Comparison of ENCODE assay signal across 18 mouse cellular contexts in the genomic region with DNA sequence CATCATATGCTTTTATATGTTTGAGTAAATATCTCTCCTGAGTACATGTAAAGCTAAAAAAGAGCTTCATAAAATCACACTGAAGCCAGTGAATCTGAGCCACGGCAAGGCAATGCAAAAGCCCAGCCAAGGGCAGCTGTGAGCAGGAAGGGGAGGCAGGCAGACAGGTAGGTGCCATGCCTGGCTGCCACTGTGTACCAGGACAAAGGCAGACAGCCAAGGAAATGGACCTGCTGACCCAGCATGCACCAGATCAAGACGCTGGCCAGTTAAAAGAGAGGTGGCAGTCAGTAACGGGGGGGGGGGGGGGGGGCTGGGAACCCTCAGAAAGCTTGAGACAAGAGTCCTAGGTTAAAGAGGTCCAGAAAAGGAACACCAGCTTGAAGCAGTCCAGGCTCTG. TPM values are rescaled to one million over a fixed set of nuclear protein-coding genes. Genes with fewer than 3 reads are reported as not detected.
DNase-seq lines count a peak whose midpoint lies in the region; ATAC-seq lines count a peak whose summit lies in the region.
"Had no signal": no experiment of that assay in that cellular context is flagged by ENCODE, and none has a peak within 500 bp of the region (broad histone marks: within the 10 kb centered on the region; RNA-seq: fewer than 3 reads in every experiment).

No protein-coding gene starts in this region.

- 30% methylated on average over 3 of the region's 3 CpGs for WGBS in kidney, embryonic 15.5 days
- WGBS in liver, embryonic 13.5 days (ENCODE audit: insufficient replicate concordance) = 17% methylated on average over 3 of the region's 3 CpGs

- H3K4me2 ChIP-seq in kidney, embryonic 15.5 days = no peak overlapping the region
- H3K4me2 ChIP-seq in liver, embryonic 13.5 days = no peak overlapping the region
- H3K4me2 ChIP-seq: forebrain, embryonic 13.5 days; hindbrain, embryonic 15.5 days; intestine, embryonic 15.5 days; limb, embryonic 13.5 days; lung, embryonic 14.5 days had no signal

- no peaks in the 10 kb centered on the region for H3K9me3 ChIP-seq in kidney, embryonic 15.5 days (replicated peaks)
- H3K9me3 ChIP-seq in liver, embryonic 13.5 days (replicated peaks) = no peaks in the 10 kb centered on the region
- H3K9me3 ChIP-seq: forebrain, embryonic 13.5 days; hindbrain, embryonic 15.5 days; intestine, embryonic 15.5 days; limb, embryonic 13.5 days had no signal

- no peaks in the 10 kb centered on the region for H3K36me3 ChIP-seq in kidney, embryonic 15.5 days
- H3K36me3 ChIP-seq in liver, embryonic 13.5 days = no peaks in the 10 kb centered on the region; the same call in 1 of the 2 replicates
- H3K36me3 ChIP-seq: hindbrain, embryonic 15.5 days; intestine, embryonic 15.5 days; limb, embryonic 13.5 days had no signal

- DNase-seq in cerebellum, adult 9-11 months = peak; percentile 64
- peak; percentile 32 for DNase-seq in kidney, adult 18-20 months
- peak; percentile 41 to 55 for DNase-seq in kidney, adult 8-10 months
- DNase-seq in liver, embryonic 13.5 days = no peak
- DNase-seq in spleen, postnatal 36 days (ENCODE audit: low spot score in 2 of 2) = no peak
- DNase-seq: adrenal gland, postnatal 25 days; gastrocnemius, postnatal 14 days; layer of hippocampus, postnatal 36 days; lung, embryonic 14.5 days; lung, postnatal 4 days; thymus, adult 2 months had no signal

- no peak overlapping the region for H3K27ac ChIP-seq in kidney, embryonic 15.5 days
- peak overlapping the region; percentile 34; the same call in 1 of the 2 replicates for H3K27ac ChIP-seq in liver, embryonic 13.5 days
- H3K27ac ChIP-seq: forebrain, embryonic 13.5 days; hindbrain, embryonic 15.5 days; intestine, embryonic 15.5 days; layer of hippocampus, adult 2 months; limb, embryonic 13.5 days had no signal

- ATAC-seq in cerebellum, adult (ENCODE audit: insufficient number of reproducible peaks, low FRiP score, low TSS enrichment) = no peak
- ATAC-seq in kidney, embryonic 15.5 days (replicated peaks; ENCODE audit: low FRiP score) = no peak
- no peak for ATAC-seq in liver, embryonic 13.5 days (ENCODE audit: low read depth)
- ATAC-seq: forebrain, embryonic 13.5 days; intestine, embryonic 15.5 days had no signal

- no peak overlapping the region for H3K9ac ChIP-seq in kidney, embryonic 15.5 days
- no peak overlapping the region for H3K9ac ChIP-seq in liver, embryonic 13.5 days
- H3K9ac ChIP-seq: forebrain, embryonic 13.5 days; hindbrain, embryonic 15.5 days; intestine, embryonic 15.5 days; limb, embryonic 13.5 days; lung, embryonic 14.5 days had no signal

- H3K27me3 ChIP-seq in kidney, embryonic 15.5 days = peaks cover 69% of the 10 kb centered on the region
- H3K27me3 ChIP-seq in liver, embryonic 13.5 days = peaks cover 55% of the 10 kb centered on the region

- no peak overlapping the region for H3K4me3 ChIP-seq in kidney, embryonic 15.5 days (replicated peaks)
- H3K4me3 ChIP-seq in liver, embryonic 13.5 days (replicated peaks) = no peak overlapping the region
- H3K4me3 ChIP-seq: forebrain, embryonic 13.5 days; hindbrain, embryonic 15.5 days; intestine, embryonic 15.5 days; layer of hippocampus, adult 2 months; limb, embryonic 13.5 days had no signal

- H3K4me1 ChIP-seq in kidney, embryonic 15.5 days = peaks cover 36% of the 10 kb centered on the region
- H3K4me1 ChIP-seq in liver, embryonic 13.5 days (replicated peaks) = peaks cover 27% of the 10 kb centered on the region

RNA-seq across cellular contexts. Expression of gene Prox1, which starts 6.4 kb away (rescaled TPM):
- polyA plus RNA-seq in kidney, embryonic 15.5 days (2015; fragmentation: Nextera tagmentation; extraction: Ambion mirVana) = 1.3 and 1.8 TPM in 2 replicates
- polyA plus RNA-seq in liver, embryonic 13.5 days (2015; fragmentation: Nextera tagmentation; extraction: Ambion mirVana) = 4.1 and 6.4 TPM in 2 replicates

Comparison
In these comparisons a context has a peak if more than half of its experiments do, and no peak if none do; other contexts are left out.
1. DNase-seq: peak in cerebellum, adult 9-11 months (single experiment), kidney, adult 18-20 months (single experiment) and kidney, adult 8-10 months (2 of 2); none in liver, embryonic 13.5 days (single experiment) and spleen, postnatal 36 days (0 of 2).